Mouse (Mus musculus) intestine, embryonic 14.5 days (tissue): Measurements from ENCODE around the gene Trappc10. TPM values are rescaled to one million over a fixed set of nuclear protein-coding genes. Genes with fewer than 3 reads are reported as not detected.

Experiments used
- ATAC-seq: fragments of 200-750 bp; cut with Nextera tagmentation; replicated peaks from 2 replicates; pipeline ENCODE4 v1.8.0; 2017; ENCODE audit warnings: low read depth, moderate number of reproducible peaks, moderate TSS enrichment, moderate library complexity; ENCODE audit not compliant: low FRiP score, low TSS enrichment
- DNase-seq: peaks from one replicate; pipeline ENCODE4 v3.0.0-alpha.2; 2018; ENCODE audit warnings: low spot score
- H3K27ac ChIP-seq: fragments of 300-500 bp; sonication (generic); 2 replicates; pipeline ENCODE4 v1.5.1; 2014; ENCODE audit warnings: low read depth, mild to moderate bottlenecking, control low read depth
- H3K27me3 ChIP-seq: fragments of 300-500 bp; sonication (generic); replicated peaks from 2 replicates; pipeline ENCODE4 v1.6.1; 2014; ENCODE audit warnings: low read length, control low read depth; ENCODE audit not compliant: control insufficient read depth, insufficient read depth
- H3K36me3 ChIP-seq: fragments of 300-500 bp; sonication (generic); 2 replicates; pipeline ENCODE4 v1.6.1; 2014; ENCODE audit warnings: low read length, control low read depth; ENCODE audit not compliant: control insufficient read depth, insufficient read depth
- H3K4me1 ChIP-seq: fragments of 300-500 bp; sonication (generic); replicated peaks from 2 replicates; pipeline ENCODE4 v1.6.1; 2014; ENCODE audit warnings: low read length, control low read depth, mixed read lengths; ENCODE audit not compliant: control insufficient read depth, insufficient read depth
- H3K4me2 ChIP-seq: fragments of 300-500 bp; sonication (generic); 2 replicates; pipeline ENCODE4 v1.6.1; 2014; ENCODE audit warnings: low read length
- H3K4me3 ChIP-seq: fragments of 300-500 bp; sonication (generic); 2 replicates; pipeline ENCODE4 v1.5.1; 2014; ENCODE audit warnings: low read depth, low read length, control low read depth, mixed read lengths
- H3K9ac ChIP-seq: fragments of 300-500 bp; sonication (generic); 2 replicates; pipeline ENCODE4 v1.6.1; 2014; ENCODE audit warnings: mild to moderate bottlenecking, low read length
- H3K9me3 ChIP-seq: fragments of 300-500 bp; sonication (generic); 2 replicates; pipeline ENCODE4 v1.6.1; 2016; ENCODE audit warnings: low read length, control low read depth; ENCODE audit not compliant: control insufficient read depth
- WGBS: fragments of 180-500 bp; shearing (Covaris S2); extraction: QIAGEN DNeasy Blood & Tissue Kit; methylation state at CpG from one replicate; pipeline ENCODE4 v1.1.7; 2014; 5-methylcytosine and 5-hydroxymethylcytosine counted together
- polyA plus RNA-seq: library from polyadenylated mRNA; unstranded; fragments of >200 nt; fragmentation: Nextera tagmentation; extraction: Ambion mirVana; gene quantifications from 2 replicates; pipeline ENCODE4 v1.2.1, GENCODE M21; 2014

Trappc10 gene
- polyA plus RNA-seq, 1 experiment from 2014 or later: 17.6 TPM

DNA sequence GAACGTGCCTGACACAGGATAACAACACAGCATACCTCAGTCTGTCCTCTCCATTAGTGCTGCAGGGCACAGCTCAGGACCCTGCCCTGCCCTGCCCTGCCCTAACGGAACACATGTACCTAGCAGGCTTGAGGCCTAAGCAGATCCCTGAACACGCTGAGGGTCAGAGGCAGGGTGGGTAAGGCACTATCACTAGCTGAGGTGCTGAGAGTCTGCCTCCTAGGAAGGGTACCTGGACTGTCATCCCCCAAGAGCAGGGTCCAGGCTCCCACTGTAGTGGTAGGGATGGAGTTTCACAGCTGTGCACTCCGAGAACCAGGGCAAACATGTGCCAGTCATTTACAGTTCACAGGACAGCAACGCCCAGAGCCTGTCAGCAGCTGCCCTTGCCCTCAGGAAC, 70.0 kb downstream of the Trappc10 start:
- no peak overlapping the region for H3K4me2 ChIP-seq
- WGBS: 87% methylated on average over 5 of the region's 5 CpGs
- no peak for DNase-seq
- no peak overlapping the region for H3K4me3 ChIP-seq
- peaks cover 84% of the 10 kb centered on the region for H3K36me3 ChIP-seq
- H3K9ac ChIP-seq: no peak overlapping the region
- H3K4me1 ChIP-seq: peaks cover 5% of the 10 kb centered on the region; the same call in 1 of the 2 replicates
- H3K27ac ChIP-seq: no peak overlapping the region
- no peaks in the 10 kb centered on the region for H3K27me3 ChIP-seq
- no peak for ATAC-seq
- H3K9me3 ChIP-seq: no peaks in the 10 kb centered on the region

DNA sequence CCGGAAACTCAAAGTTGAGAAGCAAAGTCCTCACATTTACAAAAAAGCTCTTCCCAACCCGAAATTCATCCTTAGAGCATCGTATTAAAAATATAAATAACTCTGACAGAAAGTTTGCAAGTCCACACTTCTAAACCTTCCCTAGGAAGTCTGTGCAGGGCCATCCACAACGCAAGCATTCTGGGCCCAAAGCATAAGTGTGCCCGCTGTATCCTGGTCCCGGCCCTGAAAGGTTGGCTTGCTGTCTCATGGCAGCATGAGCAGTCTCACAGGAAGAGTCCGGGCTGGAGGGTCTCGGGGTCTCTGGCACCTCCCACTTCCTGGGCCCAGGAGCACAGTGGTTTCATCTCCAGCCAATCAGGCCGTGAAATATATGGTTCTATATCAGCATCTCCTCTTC, 72.9 kb downstream of the Trappc10 start:
- H3K9me3 ChIP-seq: no peaks in the 10 kb centered on the region
- WGBS: 94% methylated on average over 9 of the region's 9 CpGs
- no peak overlapping the region for H3K9ac ChIP-seq
- H3K4me2 ChIP-seq: no peak overlapping the region
- no peaks in the 10 kb centered on the region for H3K27me3 ChIP-seq
- peaks cover 12% of the 10 kb centered on the region for H3K4me1 ChIP-seq
- no peak for DNase-seq
- no peak overlapping the region for H3K4me3 ChIP-seq
- ATAC-seq: no peak
- H3K27ac ChIP-seq: no peak overlapping the region
- H3K36me3 ChIP-seq: peaks cover 69% of the 10 kb centered on the region

DNA sequence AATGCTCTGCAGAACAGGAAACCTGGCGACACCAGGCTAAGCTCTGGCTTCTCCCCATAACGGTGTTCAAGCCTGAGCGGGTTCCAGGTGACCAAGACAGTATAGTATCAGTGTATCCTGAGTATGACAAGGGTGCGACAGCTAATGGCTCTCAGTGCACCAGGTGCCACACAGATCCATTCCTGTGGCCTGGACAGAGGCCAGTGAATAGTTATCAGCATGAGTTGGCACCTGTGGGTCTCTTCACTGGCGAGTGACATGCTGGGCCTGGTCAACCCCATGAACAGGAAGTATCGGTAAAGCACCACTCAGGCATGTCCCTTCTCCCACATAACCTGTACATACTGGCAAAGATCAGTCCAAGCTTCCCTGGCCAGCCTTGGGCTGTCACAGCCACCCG, 73.4 kb downstream of the Trappc10 start:
- Histone ChIP-seq H3K9ac (no peak overlapping the region), H3K27ac (no peak overlapping the region), H3K36me3 (peaks cover 69% of the 10 kb centered on the region), H3K4me2 (no peak overlapping the region), H3K4me3 (no peak overlapping the region), H3K27me3 (no peaks in the 10 kb centered on the region), H3K9me3 (no peaks in the 10 kb centered on the region), H3K4me1 (peaks cover 12% of the 10 kb centered on the region)
- 95% methylated on average over 7 of the region's 7 CpGs for WGBS
- no peak for ATAC-seq
- DNase-seq: no peak

DNA sequence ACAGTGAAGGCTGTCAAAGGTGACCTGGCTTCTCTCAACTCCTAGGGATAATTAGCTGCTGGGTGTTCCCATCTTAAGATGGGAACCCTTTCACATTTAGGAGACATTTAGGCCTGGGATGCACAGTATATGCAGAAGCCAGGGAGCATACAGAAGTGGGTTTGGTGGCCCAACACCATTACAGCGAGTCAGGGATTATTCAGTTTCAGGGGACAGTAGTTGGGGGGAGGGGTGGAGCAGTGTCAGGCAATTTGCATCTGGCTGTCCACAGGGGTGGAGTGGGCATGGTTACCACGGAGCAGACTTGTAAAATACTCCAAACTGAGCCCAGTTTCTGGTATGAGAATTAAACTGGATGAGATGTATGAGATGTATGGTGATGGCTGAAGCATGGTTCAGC, 74.0 kb downstream of the Trappc10 start:
- Histone ChIP-seq H3K4me2 (peak overlapping the region; percentile 88; the same call in 1 of the 2 replicates), H3K27me3 (no peaks in the 10 kb centered on the region), H3K4me1 (peaks cover 12% of the 10 kb centered on the region), H3K27ac (no peak overlapping the region), H3K9me3 (no peaks in the 10 kb centered on the region), H3K36me3 (peaks cover 67% of the 10 kb centered on the region), H3K4me3 (no peak overlapping the region), H3K9ac (no peak overlapping the region)
- DNase-seq (no peak), ATAC-seq (no peak)
- WGBS: 47% methylated on average over 2 of the region's 2 CpGs

DNA sequence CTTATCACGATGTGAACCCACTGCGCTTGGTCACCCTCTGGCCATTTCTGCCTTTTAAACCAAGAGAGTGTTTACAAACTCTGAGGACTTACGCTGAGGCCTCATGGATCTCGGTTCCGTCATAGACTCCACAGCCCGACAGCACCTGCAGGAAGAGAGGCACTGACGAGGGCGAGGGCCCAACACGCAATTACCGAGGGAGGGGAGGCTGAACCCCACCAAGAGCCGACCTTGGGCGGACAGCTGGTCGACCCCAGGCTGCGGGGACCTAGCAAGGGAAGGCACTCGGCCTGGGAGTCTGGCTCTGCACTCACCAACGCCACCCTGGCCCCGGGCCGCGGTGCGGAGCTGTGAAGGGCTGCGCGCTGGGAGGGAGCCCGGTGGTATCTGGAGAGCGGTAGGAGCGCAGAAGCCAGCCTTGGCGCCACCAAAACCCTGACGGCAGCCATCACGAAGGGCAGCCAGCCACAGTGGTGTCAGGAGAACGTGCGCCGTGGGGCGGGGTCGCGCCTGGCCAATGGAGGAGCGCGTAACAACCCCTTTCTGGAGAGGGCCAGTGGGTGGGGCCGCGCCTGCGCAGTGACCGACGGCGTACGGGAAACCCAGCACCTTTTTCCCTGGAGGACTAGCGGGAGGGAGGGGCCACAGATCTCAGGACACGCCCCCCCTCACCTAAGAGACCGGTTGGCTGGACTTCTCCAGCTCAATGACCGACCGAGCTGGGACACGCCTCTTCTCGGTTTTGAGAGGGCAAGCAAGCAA, 75.0 kb downstream of the Trappc10 start, which contains the start of gene D10Jhu81e:
D10Jhu81e (minus strand) TSS at position 502 of the 762 bp plus-strand sequence.
- H3K4me3 ChIP-seq: peak within 1 kb of the TSS; percentile 55
- ATAC-seq (peak; percentile 95), DNase-seq (peak; percentile 98)
- peak within 1 kb of the TSS; percentile 38; the same call in 1 of the 2 replicates for H3K27ac ChIP-seq
- H3K36me3 ChIP-seq: peaks cover 67% of the 10 kb centered on the region
- no peaks in the 10 kb centered on the region for H3K27me3 ChIP-seq
- H3K9me3 ChIP-seq: no peaks in the 10 kb centered on the region
- under 1% methylated on average over 50 of the region's 50 CpGs for WGBS
- H3K4me2 ChIP-seq: peak within 1 kb of the TSS; percentile 88
- peak within 1 kb of the TSS; percentile 54 for H3K9ac ChIP-seq
- peaks cover 12% of the 10 kb centered on the region for H3K4me1 ChIP-seq

DNA sequence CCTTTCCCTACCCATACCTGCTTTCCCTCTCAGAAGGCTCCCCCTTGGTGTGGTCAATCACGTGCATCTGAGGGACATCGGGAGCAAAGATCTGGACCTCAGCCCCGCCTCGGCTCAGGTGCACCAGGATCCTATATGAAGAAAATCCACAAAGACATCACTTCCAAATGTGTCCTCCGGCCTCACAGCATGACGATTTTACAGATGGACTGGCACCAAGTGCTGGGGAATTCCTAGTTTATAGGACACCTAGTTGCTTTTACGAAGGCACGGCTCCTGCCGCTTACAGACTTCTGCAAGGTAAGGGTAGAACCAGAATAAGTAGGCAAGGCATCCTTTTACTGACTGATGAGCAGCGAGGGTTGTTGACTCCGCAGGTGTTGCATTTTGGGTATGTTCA, 75.6 kb downstream of the Trappc10 start:
- Histone ChIP-seq H3K4me1 (peaks cover 12% of the 10 kb centered on the region), H3K27ac (no peak overlapping the region), H3K36me3 (peaks cover 63% of the 10 kb centered on the region), H3K9me3 (no peaks in the 10 kb centered on the region), H3K9ac (peak overlapping the region; percentile 54), H3K4me2 (peak overlapping the region; percentile 88), H3K27me3 (no peaks in the 10 kb centered on the region), H3K4me3 (peak overlapping the region; percentile 55)
- WGBS: 83% methylated on average over 11 of the region's 11 CpGs
- DNase-seq (no peak), ATAC-seq (no peak)

DNA sequence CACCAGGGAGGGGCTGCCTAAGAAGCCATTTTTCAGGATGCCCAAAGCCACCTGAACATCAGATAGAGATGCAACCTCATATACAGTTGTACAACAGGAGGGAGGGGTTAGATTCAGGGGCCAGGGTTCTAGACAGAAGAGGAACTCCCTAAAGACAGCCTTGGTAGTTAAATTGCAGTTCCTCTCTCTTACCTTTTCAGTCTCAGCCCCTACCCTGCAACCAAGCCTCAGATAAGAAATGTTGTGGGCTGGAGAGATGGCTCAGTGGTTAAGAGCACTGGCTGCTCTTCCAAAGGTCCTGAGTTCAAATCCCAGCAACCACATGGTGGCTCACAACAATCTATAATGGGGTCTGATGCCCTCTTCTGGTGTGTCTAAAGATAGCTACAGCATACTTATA, 76.7 kb downstream of the Trappc10 start:
- Histone ChIP-seq H3K27me3 (no peaks in the 10 kb centered on the region), H3K27ac (no peak overlapping the region), H3K9ac (no peak overlapping the region), H3K4me1 (peaks cover 12% of the 10 kb centered on the region), H3K9me3 (no peaks in the 10 kb centered on the region), H3K4me3 (no peak overlapping the region), H3K36me3 (peaks cover 64% of the 10 kb centered on the region), H3K4me2 (no peak overlapping the region)
- no peak for DNase-seq
- no peak for ATAC-seq

DNA sequence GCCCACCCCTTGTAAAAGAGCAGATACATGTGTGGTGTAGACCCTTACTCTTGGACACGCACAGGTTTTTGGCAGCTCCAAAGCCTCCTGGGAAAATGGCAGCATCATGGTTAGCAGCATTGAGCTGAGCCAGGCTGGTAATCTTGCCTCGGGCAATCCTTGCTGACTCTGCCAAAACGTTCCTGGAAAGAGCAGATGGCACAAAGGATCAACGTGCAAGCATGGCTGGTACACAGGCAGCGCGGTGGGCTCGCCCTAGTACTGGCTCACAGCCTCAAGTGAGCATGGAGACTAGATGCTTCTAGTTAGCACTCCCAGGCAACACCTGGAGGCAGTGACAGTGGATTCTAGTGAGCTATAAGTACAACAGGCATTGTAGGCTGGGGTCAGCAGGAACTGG, 77.1 kb downstream of the Trappc10 start:
- H3K4me2 ChIP-seq: no peak overlapping the region
- no peak overlapping the region for H3K27ac ChIP-seq
- WGBS: 94% methylated on average over 7 of the region's 7 CpGs
- no peak overlapping the region for H3K4me3 ChIP-seq
- H3K9me3 ChIP-seq: no peaks in the 10 kb centered on the region
- ATAC-seq (no peak), DNase-seq (no peak)
- peaks cover 64% of the 10 kb centered on the region for H3K36me3 ChIP-seq
- H3K27me3 ChIP-seq: no peaks in the 10 kb centered on the region
- peaks cover 12% of the 10 kb centered on the region for H3K4me1 ChIP-seq
- H3K9ac ChIP-seq: no peak overlapping the region
